29 mouse cellular contexts compared by ENCODE assay signal in genomic region chr4:141762102-141762598, GRCm38 (mm10). TPM values are rescaled to one million over a fixed set of nuclear protein-coding genes. Genes with fewer than 3 reads are reported as not detected.
DNase-seq lines count a peak whose midpoint lies in the region; ATAC-seq lines count a peak whose summit lies in the region.
"Had no signal": no experiment of that assay in that cellular context is flagged by ENCODE, and none has a peak within 500 bp of the region (broad histone marks: within the 10 kb centered on the region; RNA-seq: fewer than 3 reads in every experiment).

No protein-coding gene starts in this region.

- H3K27ac ChIP-seq in liver, embryonic 15.5 days (replicated peaks) = 0 out of 2 replicates have a peak overlapping the region, but pooled peaks have one; percentile 24
- H3K27ac ChIP-seq: embryonic facial prominence, embryonic 12.5 days; embryonic facial prominence, embryonic 15.5 days; gastrocnemius, adult 2 months; heart, adult 2 months; heart, embryonic 10.5 days; heart, embryonic 13.5 days; hindbrain, embryonic 12.5 days; hindbrain, embryonic 15.5 days had no signal

- DNase-seq in adrenal gland, postnatal 14 days = peak; percentile 56
- no peak for DNase-seq in adrenal gland, adult 18-20 months (ENCODE audit: low spot score in 2 of 2)
- peak; percentile 28 for DNase-seq in kidney, adult 9 months
- DNase-seq in kidney, adult 11 months = no peak
- DNase-seq in gastrocnemius, postnatal 25 days = no peak
- DNase-seq: adrenal gland, adult 8-10 months; B cell, adult 2 months; cerebellum, adult 11 months; cerebellum, adult 2 months; cerebellum, adult 9-11 months; cerebellum, postnatal 25 days; forebrain, postnatal 0 days; gastrocnemius, adult 2 months; gastrocnemius, postnatal 14 days; heart, adult 2 months had no signal

- H3K36me3 ChIP-seq in liver, embryonic 15.5 days (replicated peaks) = peaks cover 58% of the 10 kb centered on the region

- H3K9ac ChIP-seq in liver, embryonic 15.5 days = no peak overlapping the region
- H3K9ac ChIP-seq: embryonic facial prominence, embryonic 12.5 days; embryonic facial prominence, embryonic 15.5 days; forebrain, postnatal 0 days; heart, embryonic 13.5 days; hindbrain, embryonic 12.5 days; hindbrain, embryonic 15.5 days had no signal

- WGBS in liver, embryonic 15.5 days (ENCODE audit: insufficient replicate concordance) = 89% methylated on average over 13 of the region's 13 CpGs

- no peaks in the 10 kb centered on the region for H3K9me3 ChIP-seq in liver, embryonic 15.5 days (replicated peaks)
- H3K9me3 ChIP-seq: embryonic facial prominence, embryonic 12.5 days; embryonic facial prominence, embryonic 15.5 days; G1E; heart, embryonic 10.5 days; heart, embryonic 13.5 days; hindbrain, embryonic 12.5 days; hindbrain, embryonic 15.5 days had no signal

- H3K27me3 ChIP-seq in liver, embryonic 15.5 days = no peaks in the 10 kb centered on the region
- H3K27me3 ChIP-seq: CH12.LX; embryonic facial prominence, embryonic 12.5 days; embryonic facial prominence, embryonic 15.5 days; heart, embryonic 13.5 days; hindbrain, embryonic 12.5 days; hindbrain, embryonic 15.5 days; Patski had no signal

- peaks cover 62% of the 10 kb centered on the region for H3K4me1 ChIP-seq in liver, embryonic 15.5 days (replicated peaks)

- H3K4me2 ChIP-seq in liver, embryonic 15.5 days = no peak overlapping the region
- H3K4me2 ChIP-seq: embryonic facial prominence, embryonic 12.5 days; embryonic facial prominence, embryonic 15.5 days; heart, embryonic 13.5 days; hindbrain, embryonic 12.5 days; hindbrain, embryonic 15.5 days had no signal

- ATAC-seq in liver, embryonic 15.5 days (ENCODE audit: insufficient read depth) = no peak
- ATAC-seq: forebrain, embryonic 14.5 days; forebrain, postnatal 0 days; Patski had no signal

- H3K4me3 ChIP-seq in liver, embryonic 15.5 days (replicated peaks) = no peak overlapping the region
- H3K4me3 ChIP-seq: embryonic facial prominence, embryonic 12.5 days; embryonic facial prominence, embryonic 15.5 days; gastrocnemius, adult 2 months; heart, adult 2 months; heart, embryonic 10.5 days; heart, embryonic 13.5 days; hindbrain, embryonic 12.5 days; hindbrain, embryonic 15.5 days had no signal

RNA-seq across cellular contexts. Expression of gene Agmat, which starts 15.7 kb away (rescaled TPM):
- total RNA-seq in adrenal gland, postnatal 14 days (2021) = 13.4 and 32.2 TPM in 2 replicates
- 10 to 100 TPM; 10.4 to 42.7 TPM for total RNA-seq in adrenal gland, adult 18-20 months (2021)
- 20.5 and 26.2 TPM in 2 replicates for polyA plus RNA-seq in liver, embryonic 15.5 days (2015; fragmentation: Nextera tagmentation; extraction: Ambion mirVana)
- under 1 TPM in 1 of 2 experiments, not detected in 1; 0.20 TPM for total RNA-seq in gastrocnemius, postnatal 25 days (2021)
- total RNA-seq: CH12.LX; common myeloid progenitor, adult 5-6 weeks; forebrain, postnatal 0 days; gastrocnemius, adult 2 months; hematopoietic stem cell, adult 5-6 weeks had no signal
- polyA plus RNA-seq: embryonic facial prominence, embryonic 12.5 days; forebrain, embryonic 11.5 days; forebrain, embryonic 14.5 days; forebrain, postnatal 0 days; G1E; hindbrain, embryonic 12.5 days; Patski had no signal

RNA-seq across cellular contexts. Expression of gene Dnajc16, which starts 28.6 kb away (rescaled TPM):
- total RNA-seq in adrenal gland, postnatal 14 days (2021) = 16.6 and 20.7 TPM in 2 replicates
- 10 to 100 TPM; 18.5 to 25.8 TPM for total RNA-seq in adrenal gland, adult 18-20 months (2021)
- polyA plus RNA-seq in liver, embryonic 15.5 days (2015; fragmentation: Nextera tagmentation; extraction: Ambion mirVana) = 2.0 and 2.2 TPM in 2 replicates
- 10 to 100 TPM; 10.1 to 12.0 TPM for total RNA-seq in gastrocnemius, postnatal 25 days (2021)

RNA-seq across cellular contexts. Expression of gene Casp9, which starts 31.3 kb away (rescaled TPM):
- 15.3 and 17.1 TPM in 2 replicates for total RNA-seq in adrenal gland, postnatal 14 days (2021)
- 10 to 100 TPM; 13.1 to 16.1 TPM for total RNA-seq in adrenal gland, adult 18-20 months (2021)
- polyA plus RNA-seq in liver, embryonic 15.5 days (2015; fragmentation: Nextera tagmentation; extraction: Ambion mirVana) = 9.7 and 9.9 TPM in 2 replicates
- 1 to 10 TPM; 2.0 TPM for total RNA-seq in gastrocnemius, postnatal 25 days (2021)

RNA-seq across cellular contexts. Expression of gene Ddi2, which starts 38.9 kb away (rescaled TPM):
- total RNA-seq in adrenal gland, postnatal 14 days (2021) = 56.0 and 65.2 TPM in 2 replicates
- total RNA-seq in adrenal gland, adult 18-20 months (2021) = 10 to 100 TPM; 52.1 to 71.7 TPM
- 14.8 and 17.2 TPM in 2 replicates for polyA plus RNA-seq in liver, embryonic 15.5 days (2015; fragmentation: Nextera tagmentation; extraction: Ambion mirVana)
- 10 to 100 TPM; 34.4 to 42.4 TPM for total RNA-seq in gastrocnemius, postnatal 25 days (2021)

Comparison
In these comparisons a context has a peak if more than half of its experiments do, and no peak if none do; other contexts are left out.
1. DNase-seq: peak in adrenal gland, postnatal 14 days (single experiment) and kidney, adult 9 months (single experiment); none in adrenal gland, adult 18-20 months (0 of 2), kidney, adult 11 months (single experiment) and gastrocnemius, postnatal 25 days (single experiment).
2. RNA of gene Agmat, which starts 15.7 kb away (total RNA-seq): 10.4 to 42.7 TPM in adrenal gland, adult 18-20 months and 13.4 to 32.2 TPM in adrenal gland, postnatal 14 days; 0.20 TPM in gastrocnemius, postnatal 25 days; every median in the first group is over 4 times any median in the second.